In the genomic region with DNA sequence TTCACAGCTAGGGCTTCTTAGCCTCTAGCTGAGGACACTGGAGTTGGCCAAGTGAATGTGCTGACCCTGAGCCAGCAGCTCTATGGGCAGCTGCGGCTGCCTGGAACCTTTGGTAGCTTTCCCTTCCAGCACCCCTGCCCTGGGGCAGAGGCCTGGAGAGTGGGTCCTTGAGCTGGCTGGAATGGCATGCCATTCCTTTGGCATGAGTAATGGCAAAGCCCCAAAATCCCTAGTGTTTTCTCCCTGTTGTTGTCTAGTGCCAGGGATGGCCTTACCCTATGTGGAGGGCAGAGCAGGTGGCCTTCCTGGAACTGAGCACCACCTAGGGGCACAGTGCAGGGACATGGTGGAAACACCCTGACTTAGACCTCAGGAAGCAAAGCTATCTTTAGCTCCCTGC, we compare ENCODE assay signal across 12 mouse cellular contexts. TPM values are rescaled to one million over a fixed set of nuclear protein-coding genes. Genes with fewer than 3 reads are reported as not detected.
DNase-seq lines count a peak whose midpoint lies in the region; ATAC-seq and TF ChIP-seq lines count a peak whose summit lies in the region.
"Had no signal": no experiment of that assay in that cellular context is flagged by ENCODE, and none has a peak within 500 bp of the region (broad histone marks: within the 10 kb centered on the region; RNA-seq: fewer than 3 reads in every experiment).

No protein-coding gene starts in this region.

- no peak for TF ChIP-seq POLR2A in myocyte (IDR thresholded peaks at IDR 0.05; ENCODE audit: insufficient read length, low read depth)

- peak; percentile 16 for DNase-seq in kidney, postnatal 10 days
- DNase-seq in fibroblast of lung, adult 2 months (ENCODE audit: low read depth), result peak; percentile 12
- DNase-seq in heart, postnatal 14 days, result peak; percentile 40 to 65
- DNase-seq in frontal cortex, postnatal 14 days (ENCODE audit: low spot score in 2 of 2), result no peak
- DNase-seq in left cerebral cortex, postnatal 25 days (ENCODE audit: low spot score in 2 of 2), result no peak
- DNase-seq in forebrain, embryonic 11.5 days (ENCODE audit: low spot score), result no peak

- H3ac ChIP-seq in myocyte (ENCODE audit: control insufficient read depth, insufficient read length), result no peak overlapping the region

- H3K4me2 ChIP-seq in kidney, embryonic 16.5 days (replicated peaks; ENCODE audit: low read depth, low read length), result no peak overlapping the region
- H3K4me2 ChIP-seq in myocyte (ENCODE audit: low read depth), result no peak overlapping the region
- no peak overlapping the region for H3K4me2 ChIP-seq in forebrain, embryonic 11.5 days (ENCODE audit: low read depth, low read length, severe bottlenecking)
- H3K4me2 ChIP-seq: forebrain, embryonic 15.5 days; limb, embryonic 15.5 days; midbrain, embryonic 12.5 days had no signal

- H3K36me3 ChIP-seq in kidney, embryonic 16.5 days (ENCODE audit: insufficient read depth, low read length), result no peaks in the 10 kb centered on the region
- no peaks in the 10 kb centered on the region for H3K36me3 ChIP-seq in myocyte (ENCODE audit: control insufficient read depth, insufficient read depth)
- H3K36me3 ChIP-seq in forebrain, embryonic 11.5 days (ENCODE audit: control insufficient read depth, insufficient read depth, low read length), result no peaks in the 10 kb centered on the region
- H3K36me3 ChIP-seq: forebrain, embryonic 15.5 days; limb, embryonic 15.5 days; midbrain, embryonic 12.5 days had no signal

- H3K27ac ChIP-seq in kidney, embryonic 16.5 days (ENCODE audit: low read length), result no peak overlapping the region
- H3K27ac ChIP-seq in forebrain, embryonic 11.5 days (ENCODE audit: low read depth, low read length), result no peak overlapping the region
- H3K27ac ChIP-seq: forebrain, embryonic 15.5 days; limb, embryonic 15.5 days; midbrain, embryonic 12.5 days had no signal

- no peaks in the 10 kb centered on the region for H3K9me3 ChIP-seq in kidney, embryonic 16.5 days (ENCODE audit: low read length)
- H3K9me3 ChIP-seq in forebrain, embryonic 11.5 days (ENCODE audit: control insufficient read depth, low read length), result no peaks in the 10 kb centered on the region
- H3K9me3 ChIP-seq: forebrain, embryonic 15.5 days; limb, embryonic 15.5 days; midbrain, embryonic 12.5 days had no signal

- no peak overlapping the region for H3K9ac ChIP-seq in kidney, embryonic 16.5 days (replicated peaks; ENCODE audit: low read length)
- H3K9ac ChIP-seq in forebrain, embryonic 11.5 days (ENCODE audit: low read length), result no peak overlapping the region
- H3K9ac ChIP-seq: forebrain, embryonic 15.5 days; limb, embryonic 15.5 days; midbrain, embryonic 12.5 days had no signal

- no peaks in the 10 kb centered on the region for H3K4me1 ChIP-seq in kidney, embryonic 16.5 days (ENCODE audit: insufficient read depth, low read length)
- no peaks in the 10 kb centered on the region for H3K4me1 ChIP-seq in forebrain, embryonic 11.5 days (replicated peaks; ENCODE audit: control insufficient read depth, insufficient read depth, low read length)
- H3K4me1 ChIP-seq: forebrain, embryonic 15.5 days; midbrain, embryonic 12.5 days had no signal

- intact Hi-C loops in heart, postnatal 14 days (cut with DNase I), result no loop called here
- intact Hi-C loops in left cerebral cortex, postnatal 25 days (cut with DNase I), result no loop called here

- no peaks in the 10 kb centered on the region for H3K79me2 ChIP-seq in myocyte (ENCODE audit: control insufficient read depth, insufficient read depth)

- H3K27me3 ChIP-seq in kidney, embryonic 16.5 days (ENCODE audit: insufficient read depth, low read length), result no peaks in the 10 kb centered on the region
- no peaks in the 10 kb centered on the region for H3K27me3 ChIP-seq in myocyte (ENCODE audit: control insufficient read depth, insufficient read depth, insufficient read length)
- no peaks in the 10 kb centered on the region for H3K27me3 ChIP-seq in forebrain, embryonic 11.5 days (ENCODE audit: control insufficient read depth, insufficient read depth, low read length)
- H3K27me3 ChIP-seq: forebrain, embryonic 15.5 days; limb, embryonic 15.5 days; midbrain, embryonic 12.5 days had no signal

- ATAC-seq in kidney, embryonic 16.5 days (ENCODE audit: low FRiP score, low TSS enrichment), result no peak
- ATAC-seq in forebrain, embryonic 11.5 days (replicated peaks; ENCODE audit: low FRiP score), result no peak
- ATAC-seq: CD4-positive, CD25-positive, alpha-beta regulatory T cell, adult 4 months; forebrain, embryonic 15.5 days had no signal

- 64% methylated on average over 1 of the region's 1 CpGs for WGBS in kidney, embryonic 16.5 days
- 83% methylated on average over 1 of the region's 1 CpGs for WGBS in forebrain, embryonic 11.5 days

- H3K4me3 ChIP-seq in kidney, embryonic 16.5 days (ENCODE audit: low read length), result no peak overlapping the region
- H3K4me3 ChIP-seq in myocyte, result no peak overlapping the region
- no peak overlapping the region for H3K4me3 ChIP-seq in forebrain, embryonic 11.5 days (ENCODE audit: low read depth, low read length)
- H3K4me3 ChIP-seq: forebrain, embryonic 15.5 days; limb, embryonic 15.5 days; midbrain, embryonic 12.5 days had no signal

TF ChIP-seq in myocyte, 11 proteins besides CTCF, POLR2A, EP300 and RAD21:
- no peak for TF ChIP-seq REST (IDR thresholded peaks at IDR 0.05; ENCODE audit: insufficient read depth, insufficient read length)
- TF ChIP-seq SRF (IDR thresholded peaks at IDR 0.05; ENCODE audit: control insufficient read depth, insufficient read length, low read depth), result no peak
- TF ChIP-seq E2F4 (IDR thresholded peaks at IDR 0.05; ENCODE audit: insufficient read depth), result no peak
- no peak for TF ChIP-seq USF1 (IDR thresholded peaks at IDR 0.05; ENCODE audit: low read depth)
- TF ChIP-seq POLR2AphosphoS2 (IDR thresholded peaks at IDR 0.05; ENCODE audit: insufficient read length, low read depth), result no peak
- TF ChIP-seq MYOG (IDR thresholded peaks at IDR 0.05; ENCODE audit: control insufficient read depth in 1 of 3, insufficient read depth in 1 of 3, insufficient read length in 2 of 3, low read depth in 2 of 3), result peak in 1 of 3 experiments; percentile 54
- TF ChIP-seq TCF3 (IDR thresholded peaks at IDR 0.05; ENCODE audit: insufficient read length, low read depth), result no peak
- no peak for TF ChIP-seq MAX (IDR thresholded peaks at IDR 0.05; ENCODE audit: low read depth)
- TF ChIP-seq CEBPB (IDR thresholded peaks at IDR 0.05; ENCODE audit: insufficient read depth, poor library complexity, severe bottlenecking), result no peak
- TF ChIP-seq MYOD1 (IDR thresholded peaks at IDR 0.05; ENCODE audit: control insufficient read depth in 1 of 3, insufficient read length in 2 of 3, low read depth in 2 of 3), result peak in 2 of 3 experiments; percentile 62 to 68
- TF ChIP-seq TCF12 (IDR thresholded peaks at IDR 0.05; ENCODE audit: insufficient read depth, poor library complexity, severe bottlenecking), result no peak
TF ChIP-seq in myocyte: peak in this region for 2.

RNA-seq across cellular contexts. Expression of gene Ptpre, which starts 14.3 kb away (rescaled TPM):
- 1.3 and 1.7 TPM in 2 replicates for polyA plus RNA-seq in kidney, embryonic 16.5 days (2015; fragmentation: Nextera tagmentation; extraction: Ambion mirVana)
- 1 to 10 TPM; 4.1 to 4.4 TPM for total RNA-seq in heart, postnatal 14 days (2021)
- polyA plus RNA-seq in myocyte (2012; fragmentation: generic; extraction: Trizol), result 2.4 TPM
- total RNA-seq in left cerebral cortex, postnatal 25 days (2021), result 10 to 100 TPM; 24.9 to 27.3 TPM
- 0.77 and 0.85 TPM in 2 replicates for polyA plus RNA-seq in forebrain, embryonic 11.5 days (2014; fragmentation: Nextera tagmentation; extraction: Ambion mirVana)

RNA-seq across cellular contexts. Expression of gene Clrn3, which starts 23.1 kb away (rescaled TPM):
- 14.3 and 17.3 TPM in 2 replicates for polyA plus RNA-seq in kidney, embryonic 16.5 days (2015; fragmentation: Nextera tagmentation; extraction: Ambion mirVana)
- not detected for total RNA-seq in heart, postnatal 14 days (2021)
- not detected for polyA plus RNA-seq in myocyte (2012; fragmentation: generic; extraction: Trizol)
- not detected for total RNA-seq in left cerebral cortex, postnatal 25 days (2021)
- not detected in 2 replicates for polyA plus RNA-seq in forebrain, embryonic 11.5 days (2014; fragmentation: Nextera tagmentation; extraction: Ambion mirVana)
- polyA plus RNA-seq: CD4-positive, CD25-positive, alpha-beta regulatory T cell, adult 4 months; forebrain, embryonic 15.5 days; limb, embryonic 15.5 days; midbrain, embryonic 12.5 days had no signal

Comparison
In these comparisons a context has a peak if more than half of its experiments do, and no peak if none do; other contexts are left out.
1. DNase-seq: peak in kidney, postnatal 10 days (single experiment), fibroblast of lung, adult 2 months (single experiment) and heart, postnatal 14 days (2 of 2); none in frontal cortex, postnatal 14 days (0 of 2), left cerebral cortex, postnatal 25 days (0 of 2) and forebrain, embryonic 11.5 days (single experiment).
2. RNA of gene Clrn3, which starts 23.1 kb away (polyA plus RNA-seq): 14.3 to 17.3 TPM in kidney, embryonic 16.5 days; not detected in myocyte (single experiment) and not detected in forebrain, embryonic 11.5 days; every median in the first group is over 10 times any median in the second.